Mouse (Mus musculus): ENCODE data around the gene Ppp1r21. TPM values are rescaled to one million over a fixed set of nuclear protein-coding genes. Genes with fewer than 3 reads are reported as not detected.

Gene Ppp1r21
- total RNA-seq, 2 experiments from 2014 or later, result 72.4 to 74.7 TPM

Other genes starting within 250 kb of the Ppp1r21 start
- 10 to 100 TPM; 19.0 to 19.6 TPM for gene Foxn2, start 89.4 kb upstream of the Ppp1r21 start, total RNA-seq (2021)
- gene Ston1, start 67.6 kb downstream of the Ppp1r21 start, total RNA-seq (2021), result 10 to 100 TPM in 1 of 2 experiments, 1 to 10 TPM in 1; 7.5 to 10.3 TPM
- gene Gtf2a1l, start 138.5 kb downstream of the Ppp1r21 start, total RNA-seq (2021), result not detected